Mouse (Mus musculus) urinary bladder, adult 18-20 months (tissue): ENCODE measurements around the gene Derl2.
A peak's percentile ranks its signal among the peaks of the same experiment; 100 is the strongest.

Experiments
- DNase-seq, 2 experiments: peaks; one replicate each; pipeline ENCODE4 v3.0.0; 2022; ENCODE audit warnings: low spot score in 2 of 2, mixed read lengths in 2 of 2

The Derl2 gene

GRCm38 (mm10) chr11:71019201-71020068 lies at the start of gene Derl2, which contains the start of gene Mis12:
Derl2 (minus strand) TSS chr11:71019841.
Mis12 (plus strand) TSS chr11:71019611.
- DNase-seq: peak; percentile 93 to 99

DNA sequence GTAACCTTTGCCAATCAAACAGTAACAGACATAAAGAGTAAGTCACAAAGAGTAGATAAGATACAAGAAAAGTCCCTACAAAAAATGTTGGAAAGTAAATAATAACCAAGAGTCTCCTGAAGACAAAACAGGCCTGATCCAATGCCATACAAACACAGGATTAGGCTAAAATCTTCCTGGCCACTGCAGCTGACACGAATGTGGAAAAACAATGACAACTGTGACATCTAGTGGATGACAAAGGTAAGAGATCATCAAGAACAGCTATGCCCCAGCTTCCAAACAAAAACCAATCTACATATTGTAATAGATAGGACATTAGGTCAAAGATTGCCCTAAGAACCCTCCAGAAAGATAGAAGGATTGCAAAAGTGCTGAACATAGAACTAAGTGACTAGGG lies 32.9 kb upstream of the Derl2 start:
- DNase-seq: no peak

DNA sequence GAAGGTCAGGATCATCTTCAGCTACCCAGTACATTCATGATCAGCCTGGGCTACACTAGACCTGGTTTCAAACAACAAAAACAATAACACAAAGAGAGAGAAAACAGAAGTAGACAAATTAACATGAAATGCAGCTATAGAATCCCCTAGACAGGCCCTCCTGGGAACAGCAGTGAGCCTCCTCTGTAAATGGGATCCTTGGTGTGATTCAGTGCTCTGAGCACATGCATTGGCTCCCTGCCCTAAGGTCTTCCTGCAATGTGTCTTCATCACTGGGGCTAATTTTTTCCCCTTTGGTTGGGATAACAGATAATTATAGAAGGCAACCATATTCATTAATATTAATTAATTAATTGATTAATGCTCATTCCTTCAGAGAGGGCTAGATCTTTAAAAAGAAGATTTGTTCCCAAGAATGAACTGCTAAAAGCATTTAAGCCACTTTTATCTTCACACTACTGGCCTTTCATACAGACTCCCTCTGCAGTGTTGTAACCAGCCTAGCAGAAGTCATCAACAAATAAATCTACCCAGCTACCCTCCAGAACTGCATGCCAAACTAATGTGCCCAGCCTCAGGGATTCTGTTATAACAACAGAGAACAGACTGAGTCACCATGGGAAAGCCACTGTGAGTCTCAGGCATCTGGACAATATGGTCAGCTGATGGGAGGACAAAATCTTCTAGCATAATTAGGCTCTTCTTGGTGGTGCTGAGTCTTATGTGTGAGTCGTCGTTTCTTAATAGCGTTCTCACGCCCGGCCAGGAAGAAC lies 20.1 kb upstream of the Derl2 start:
- no peak for DNase-seq

GRCm38 (mm10) chr11:71033163-71033761 lies 13.6 kb upstream of the Derl2 start, which contains the start of gene 6330403K07Rik:
6330403K07Rik (minus strand) TSS chr11:71033513.
- no peak for DNase-seq

DNA sequence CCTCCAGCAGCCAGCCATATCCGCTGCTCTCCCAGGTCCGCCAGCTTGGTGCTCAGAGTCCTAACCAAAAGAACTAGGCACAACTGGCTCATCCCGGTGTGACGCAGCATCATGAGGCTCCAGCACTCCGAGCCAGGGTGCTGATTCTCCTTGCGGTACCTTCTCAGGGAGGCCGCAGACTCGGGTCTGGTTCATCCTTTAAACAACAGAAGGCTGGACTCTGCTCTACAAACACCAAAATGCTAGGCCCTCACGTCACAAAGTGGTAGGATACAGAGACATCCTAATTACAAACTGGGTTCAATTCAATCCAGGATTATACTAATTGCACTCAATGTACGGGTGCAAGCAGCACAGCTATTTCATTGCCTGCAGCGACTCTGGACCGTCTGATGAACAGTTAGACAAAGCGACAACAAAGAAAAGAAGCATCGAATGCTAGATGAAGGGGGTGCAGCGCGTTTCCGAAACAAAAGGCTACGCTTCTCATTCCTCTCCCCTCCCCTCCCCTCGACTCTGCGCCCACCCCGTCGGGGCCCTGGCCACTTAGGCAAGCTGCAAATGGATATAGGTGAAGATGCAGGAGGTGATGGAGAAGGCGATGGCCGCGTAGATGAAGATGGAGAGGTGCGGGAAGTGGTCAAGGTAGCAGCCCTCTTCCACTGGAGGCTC lies 13.0 kb upstream of the Derl2 start:
- no peak for DNase-seq

- no peak for DNase-seq
Measured at GRCm38 (mm10) chr11:71032070-71032469, 12.4 kb upstream of the Derl2 start.

- no peak for DNase-seq
Measured at GRCm38 (mm10) chr11:71029403-71030118, 9.9 kb upstream of the Derl2 start.

DNA sequence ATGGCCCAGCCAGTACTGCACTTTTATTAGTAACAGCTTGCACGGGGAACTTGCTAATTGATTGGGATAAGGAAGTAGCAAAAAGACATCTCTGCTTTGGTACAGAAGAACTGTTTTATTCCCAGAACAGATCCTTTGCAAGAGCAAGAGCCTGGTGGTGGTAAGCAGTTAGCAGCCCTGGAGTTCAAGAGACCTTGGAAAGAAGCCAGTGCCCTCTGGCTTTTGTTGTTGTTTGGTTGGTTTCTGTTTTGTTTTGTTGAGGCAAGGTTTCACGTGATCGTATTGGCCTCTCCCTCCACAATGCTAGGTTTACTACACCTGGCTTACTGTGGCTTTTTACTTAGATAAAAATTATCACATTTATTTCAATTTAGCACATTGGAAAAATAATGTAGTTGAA lies 8.6 kb upstream of the Derl2 start:
- no peak for DNase-seq

- DNase-seq: no peak
Measured at GRCm38 (mm10) chr11:71018416-71019200, 1.0 kb downstream of the Derl2 start.

DNA sequence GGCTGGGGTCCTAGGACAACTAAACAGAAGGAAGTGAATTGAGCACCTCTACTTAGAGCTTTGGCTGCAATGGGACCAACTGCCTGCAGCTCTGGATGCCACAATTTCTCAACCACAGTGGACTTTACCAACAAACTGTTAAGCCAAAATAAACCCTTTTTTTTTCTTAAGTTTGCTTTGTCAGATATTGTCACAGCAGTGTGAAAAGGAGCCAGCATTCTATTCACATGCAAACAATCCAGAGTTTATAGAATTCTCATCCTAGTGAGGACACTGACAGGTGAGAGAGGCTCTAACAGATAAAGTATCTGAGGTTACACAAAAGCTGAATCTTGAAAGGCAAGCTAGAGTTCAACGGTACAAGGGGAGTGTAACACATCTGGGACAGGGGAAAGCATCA lies 2.6 kb downstream of the Derl2 start:
- DNase-seq: no peak

DNA sequence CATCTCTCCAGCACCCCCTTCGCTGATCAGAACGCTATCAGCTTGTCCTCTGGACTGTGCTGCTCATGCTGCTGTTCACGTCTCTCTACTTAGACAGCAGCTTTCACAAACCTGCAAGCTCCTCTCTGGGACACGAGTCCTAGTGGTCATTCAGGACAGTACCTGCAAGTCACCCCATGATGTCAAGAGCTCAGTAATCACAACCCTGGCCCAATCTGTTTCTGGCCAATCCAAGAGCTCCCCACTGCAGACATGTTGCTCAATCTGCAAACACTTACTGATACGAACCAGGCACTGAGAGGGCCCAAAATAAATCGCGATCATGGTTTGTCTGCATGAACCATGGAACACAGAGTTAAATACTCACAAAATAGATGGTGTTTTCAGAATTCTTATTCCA lies 6.9 kb downstream of the Derl2 start:
- no peak for DNase-seq

DNA sequence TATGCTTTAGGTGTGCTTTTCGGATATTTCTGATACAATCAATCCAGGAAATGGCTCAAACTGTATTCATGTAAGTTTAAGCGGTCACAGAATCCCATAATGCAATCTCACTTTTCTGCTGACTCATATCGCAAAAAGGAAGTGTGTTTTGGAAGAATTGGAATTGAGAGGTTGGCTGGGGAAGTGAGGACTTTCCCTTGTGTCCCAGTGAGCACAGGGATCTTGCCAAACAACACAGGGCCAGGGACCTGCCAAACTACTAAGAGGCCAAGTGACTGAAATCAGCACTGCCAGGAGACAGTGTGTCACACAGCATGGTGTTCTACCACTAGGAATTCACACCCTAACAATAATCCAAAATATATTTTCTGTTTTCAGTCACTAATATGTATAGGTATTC lies 11.3 kb downstream of the Derl2 start:
- DNase-seq: no peak

GRCm38 (mm10) chr11:71007831-71008230 lies 11.8 kb downstream of the Derl2 start:
- DNase-seq: no peak

- DNase-seq: no peak
Measured at GRCm38 (mm10) chr11:71007026-71007425, 12.6 kb downstream of the Derl2 start.

GRCm38 (mm10) chr11:71005046-71005445 lies 14.6 kb downstream of the Derl2 start:
- DNase-seq: no peak

GRCm38 (mm10) chr11:71004316-71004773 lies 15.3 kb downstream of the Derl2 start, which contains the start of gene Dhx33:
Dhx33 (minus strand) TSS chr11:71004437.
- DNase-seq: peak; percentile 90 to 93

GRCm38 (mm10) chr11:71003611-71004315 lies 15.9 kb downstream of the Derl2 start:
- no peak for DNase-seq

- no peak for DNase-seq
Measured at GRCm38 (mm10) chr11:71001167-71001566, 18.5 kb downstream of the Derl2 start.

- peak; percentile 87 to 93 for DNase-seq
Measured at GRCm38 (mm10) chr11:70982557-70983228, 36.9 kb downstream of the Derl2 start, which contains the start of gene C1qbp. C1qbp (minus strand) TSS chr11:70983026.
